Mouse (Mus musculus) embryonic facial prominence, embryonic 11.5 days (tissue): Measurements from ENCODE around the gene Gm9817. TPM values are rescaled to one million over a fixed set of nuclear protein-coding genes. Genes with fewer than 3 reads are reported as not detected.
A peak's percentile ranks its signal among the peaks of the same experiment; 100 is the strongest.
"Not testable (repeated sequence)": the region's sequence is repeated elsewhere in the genome, so short reads cannot be mapped to it uniquely, and the experiment has no call there.

Experiments used
- ATAC-seq: fragments of 200-750 bp; cut with Nextera tagmentation; replicated peaks from 2 replicates; pipeline ENCODE4 v1.8.0; 2017; ENCODE audit warnings: low read depth; ENCODE audit not compliant: insufficient number of reproducible peaks, low FRiP score, low TSS enrichment
- DNase-seq: peaks from one replicate; pipeline ENCODE4 v3.0.0-alpha.2; 2015; ENCODE audit warnings: low spot score
- H3K27ac ChIP-seq: fragments of 300-500 bp; sonication (generic); replicated peaks from 2 replicates; pipeline ENCODE4 v1.5.1; 2014; ENCODE audit warnings: mild to moderate bottlenecking, low read depth, low read length, control low read depth
- H3K27me3 ChIP-seq: fragments of 300-500 bp; sonication (generic); 2 replicates; pipeline ENCODE4 v1.6.1; 2014; ENCODE audit warnings: mild to moderate bottlenecking, low read length, moderate library complexity, mixed read lengths; ENCODE audit not compliant: control insufficient read depth, insufficient read depth
- H3K36me3 ChIP-seq: fragments of 300-500 bp; sonication (generic); replicated peaks from 2 replicates; pipeline ENCODE4 v1.6.1; 2014; ENCODE audit warnings: low read depth, mild to moderate bottlenecking, low read length, moderate library complexity, mixed read lengths; ENCODE audit not compliant: control insufficient read depth, insufficient read depth
- H3K4me1 ChIP-seq: fragments of 300-500 bp; sonication (generic); 2 replicates; pipeline ENCODE4 v1.6.1; 2014; ENCODE audit warnings: low read length, mixed read lengths; ENCODE audit not compliant: control insufficient read depth, insufficient read depth
- H3K4me2 ChIP-seq: fragments of 300-500 bp; sonication (generic); 2 replicates; pipeline ENCODE4 v1.6.1; 2014; ENCODE audit warnings: low read depth, mild to moderate bottlenecking, control low read depth, low read length, moderate library complexity
- H3K4me3 ChIP-seq: fragments of 300-500 bp; sonication (generic); 2 replicates; pipeline ENCODE4 v1.5.1; 2014; ENCODE audit warnings: low read depth, low read length, control low read depth
- H3K9ac ChIP-seq: fragments of 300-500 bp; sonication (generic); replicated peaks from 2 replicates; pipeline ENCODE4 v1.6.1; 2014; ENCODE audit warnings: mild to moderate bottlenecking, control low read depth, low read length
- H3K9me3 ChIP-seq: fragments of 300-500 bp; sonication (generic); replicated peaks from 2 replicates; pipeline ENCODE4 v1.6.1; 2016; ENCODE audit warnings: mild to moderate bottlenecking, low read length, inconsistent platforms, mixed read lengths; ENCODE audit not compliant: control insufficient read depth
- WGBS: fragments of 180-500 bp; shearing (Covaris S2); extraction: QIAGEN DNeasy Blood & Tissue Kit; methylation state at CpG from one replicate; pipeline ENCODE4 v1.1.7; 2014; 5-methylcytosine and 5-hydroxymethylcytosine counted together
- polyA plus RNA-seq: library from polyadenylated mRNA; unstranded; fragments of >200 nt; fragmentation: Nextera tagmentation; extraction: Ambion mirVana; gene quantifications from 2 replicates; pipeline ENCODE4 v1.2.1, GENCODE M21; 2014

The Gm9817 gene
- polyA plus RNA-seq: not detected in 2 replicates

DNA sequence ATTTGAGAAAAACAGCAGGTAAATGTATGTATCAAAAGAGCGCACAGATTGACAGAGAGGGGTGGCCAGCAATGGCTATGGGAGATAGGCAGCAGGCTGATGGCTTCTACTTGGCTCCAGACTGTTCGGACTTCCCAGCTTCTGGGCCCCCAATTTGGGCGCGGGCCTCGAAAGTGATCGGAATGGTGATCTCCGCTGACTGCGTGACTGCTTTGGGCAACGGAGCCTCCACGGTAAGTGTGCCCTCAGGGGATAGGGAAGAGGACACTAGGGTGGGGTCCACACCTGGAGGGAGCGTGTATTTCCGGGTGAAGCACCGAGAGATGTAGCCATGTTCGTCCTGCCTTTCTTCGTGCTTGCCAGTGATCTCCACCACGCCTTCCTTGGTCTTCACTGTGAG, at the start of gene Gm9817:
Gene Gm9817, plus strand, starts transcription at position 301 of the 400 bp plus-strand sequence.
- H3K4me2 ChIP-seq: not testable (repeated sequence)

DNA sequence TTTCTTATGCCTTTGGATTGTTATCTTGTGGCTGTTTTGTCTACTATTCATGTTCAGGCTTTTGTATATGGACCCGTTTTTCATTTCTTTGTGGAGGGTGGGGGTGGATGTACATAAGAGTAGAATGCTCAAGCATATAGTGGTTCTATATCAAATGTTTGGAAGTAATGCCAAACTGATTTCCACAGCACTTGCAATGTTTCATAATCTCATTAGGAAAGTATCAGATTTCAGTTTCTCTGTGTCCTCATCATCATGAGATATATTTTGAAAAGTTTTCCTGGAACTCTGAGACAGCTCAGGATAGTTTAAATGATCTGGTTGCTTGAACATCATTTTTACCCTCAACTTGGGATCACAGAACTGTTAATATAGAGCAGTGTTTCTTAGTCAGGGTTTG, 48.7 kb upstream of the Gm9817 start:
- Histone ChIP-seq H3K4me1 (no peaks in the 10 kb centered on the region), H3K36me3 (no peaks in the 10 kb centered on the region), H3K9me3 (no peaks in the 10 kb centered on the region), H3K4me2 (no peak overlapping the region), H3K9ac (no peak overlapping the region), H3K4me3 (no peak overlapping the region), H3K27ac (no peak overlapping the region), H3K27me3 (no peaks in the 10 kb centered on the region)
- DNase-seq (no peak), ATAC-seq (no peak)
- 72% methylated on average over 1 of the region's 1 CpGs for WGBS

More for the DNA sequence above, at the start of gene Gm9817:
- H3K4me3 ChIP-seq, H3K9ac ChIP-seq, H3K27ac ChIP-seq, ATAC-seq, H3K9me3 ChIP-seq, H3K36me3 ChIP-seq, DNase-seq, H3K27me3 ChIP-seq, H3K4me1 ChIP-seq: not testable (repeated sequence)
- 54% methylated on average over 16 of the region's 16 CpGs for WGBS

DNA sequence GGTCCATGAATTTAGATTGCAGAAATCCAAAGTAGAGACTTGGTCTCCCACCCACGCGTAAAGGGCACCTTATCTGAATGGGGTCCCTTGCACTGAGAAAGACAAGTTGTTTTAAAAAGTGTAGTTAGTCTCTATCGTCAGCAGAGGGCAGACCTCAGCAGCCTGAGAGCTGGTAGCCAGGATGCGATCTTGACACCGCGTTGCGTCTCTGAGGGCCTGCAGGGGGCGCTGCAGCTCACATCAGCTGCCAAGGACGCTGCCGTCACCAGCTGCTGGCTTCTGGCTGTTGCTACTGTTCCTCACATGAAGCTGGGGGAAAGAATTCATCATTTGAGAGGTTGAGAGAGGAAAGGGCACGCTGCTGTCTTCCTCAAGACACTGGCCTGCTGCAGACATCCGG, 47.7 kb upstream of the Gm9817 start:
- H3K9me3 ChIP-seq: no peaks in the 10 kb centered on the region
- H3K27me3 ChIP-seq: no peaks in the 10 kb centered on the region
- no peak overlapping the region for H3K4me3 ChIP-seq
- no peak overlapping the region for H3K4me2 ChIP-seq
- H3K36me3 ChIP-seq: no peaks in the 10 kb centered on the region
- WGBS: 14% methylated on average over 12 of the region's 12 CpGs
- DNase-seq: peak; percentile 96
- ATAC-seq: no peak
- H3K27ac ChIP-seq: no peak overlapping the region
- no peaks in the 10 kb centered on the region for H3K4me1 ChIP-seq
- no peak overlapping the region for H3K9ac ChIP-seq

DNA sequence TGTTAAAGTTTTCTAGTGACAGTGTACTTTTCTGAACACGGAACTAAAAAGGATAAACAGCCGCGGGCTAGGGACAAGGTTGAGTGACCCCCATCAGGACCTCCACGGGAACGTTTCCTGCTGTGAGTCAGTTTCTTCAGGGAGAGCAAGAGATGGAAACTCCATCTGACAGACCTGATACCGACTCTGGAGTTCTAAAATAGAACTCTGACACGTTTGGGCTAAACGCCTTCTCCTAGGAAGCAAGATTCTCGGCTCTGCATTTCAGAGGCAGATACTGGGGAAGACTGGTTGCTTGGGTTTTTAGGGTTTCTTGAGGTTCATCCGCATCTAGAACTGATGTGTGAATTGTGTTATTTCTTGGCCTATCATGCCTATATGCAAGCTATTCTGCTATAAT, 47.2 kb upstream of the Gm9817 start:
- Histone ChIP-seq H3K4me2 (no peak overlapping the region), H3K4me3 (no peak overlapping the region), H3K36me3 (no peaks in the 10 kb centered on the region), H3K4me1 (no peaks in the 10 kb centered on the region), H3K9ac (no peak overlapping the region), H3K9me3 (no peaks in the 10 kb centered on the region), H3K27me3 (no peaks in the 10 kb centered on the region), H3K27ac (no peak overlapping the region)
- 54% methylated on average over 10 of the region's 10 CpGs for WGBS
- DNase-seq (no peak), ATAC-seq (no peak)

DNA sequence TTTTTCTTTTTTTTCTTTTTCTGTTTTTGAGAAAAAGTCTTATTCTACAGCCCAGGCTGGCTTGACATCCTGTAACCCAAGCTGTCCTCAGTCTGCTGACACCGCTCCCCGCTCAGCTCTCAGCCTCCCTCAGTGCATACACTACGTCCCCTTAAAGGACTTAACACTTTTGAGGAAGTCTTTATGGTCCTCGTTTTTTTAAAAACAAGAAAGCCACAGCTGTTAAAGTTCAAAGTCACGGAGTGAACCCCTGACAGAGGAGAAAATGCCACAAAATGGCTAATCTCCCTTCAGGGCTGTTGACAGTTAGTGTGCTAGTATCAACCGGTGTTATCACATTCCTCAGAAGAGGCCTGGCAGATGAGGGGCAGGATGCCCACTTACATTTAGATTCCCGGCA, 46.7 kb upstream of the Gm9817 start:
- Histone ChIP-seq H3K36me3 (no peaks in the 10 kb centered on the region), H3K9me3 (no peaks in the 10 kb centered on the region), H3K4me3 (no peak overlapping the region), H3K27ac (no peak overlapping the region), H3K4me1 (no peaks in the 10 kb centered on the region), H3K4me2 (no peak overlapping the region), H3K9ac (no peak overlapping the region), H3K27me3 (no peaks in the 10 kb centered on the region)
- DNase-seq (no peak), ATAC-seq (no peak)
- 46% methylated on average over 7 of the region's 7 CpGs for WGBS

DNA sequence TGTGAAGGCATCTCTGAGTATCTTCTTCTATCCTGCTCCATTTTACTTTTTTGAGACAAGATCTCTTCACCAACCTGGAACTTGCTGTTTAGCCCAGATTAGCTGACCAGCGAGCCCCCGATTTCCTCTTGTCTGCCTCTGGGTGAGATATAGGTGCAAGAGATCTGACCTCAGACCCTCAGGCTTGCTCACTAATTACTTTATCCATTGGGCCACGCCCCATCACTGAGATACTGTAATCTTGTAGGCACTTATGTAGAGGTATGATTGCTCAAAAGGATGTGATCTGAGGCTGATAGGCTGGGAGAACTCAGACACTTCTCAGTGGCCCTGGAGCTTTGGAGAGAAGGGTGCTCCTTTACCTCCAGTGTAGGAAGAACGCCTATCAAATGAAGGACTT, 46.0 kb upstream of the Gm9817 start:
- ATAC-seq (no peak), DNase-seq (no peak)
- no peaks in the 10 kb centered on the region for H3K4me1 ChIP-seq
- H3K9ac ChIP-seq: no peak overlapping the region
- no peak overlapping the region for H3K4me3 ChIP-seq
- H3K4me2 ChIP-seq: no peak overlapping the region
- no peaks in the 10 kb centered on the region for H3K27me3 ChIP-seq
- WGBS: 90% methylated on average over 4 of the region's 4 CpGs
- no peaks in the 10 kb centered on the region for H3K36me3 ChIP-seq
- H3K9me3 ChIP-seq: no peaks in the 10 kb centered on the region
- no peak overlapping the region for H3K27ac ChIP-seq

DNA sequence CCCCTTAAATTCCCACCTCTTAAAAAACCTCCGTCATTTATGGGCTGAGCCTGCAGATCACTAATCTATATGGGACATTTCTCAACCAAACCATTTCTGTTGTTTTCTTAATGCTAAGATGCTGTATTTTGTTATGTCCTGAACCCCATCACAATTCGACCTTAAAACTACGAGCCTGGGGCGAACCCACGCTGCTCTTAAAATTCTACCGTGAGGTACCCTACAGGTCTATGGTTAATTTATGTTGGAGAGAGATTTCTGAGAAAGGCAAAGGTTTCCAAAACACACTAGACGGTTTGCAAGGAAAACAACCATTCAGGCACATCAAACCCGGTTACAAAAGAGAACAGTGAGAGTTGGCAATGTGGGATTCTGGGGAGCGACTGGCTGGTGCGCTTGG, 45.1 kb upstream of the Gm9817 start:
- no peak overlapping the region for H3K9ac ChIP-seq
- H3K4me3 ChIP-seq: no peak overlapping the region
- ATAC-seq (no peak), DNase-seq (no peak)
- H3K9me3 ChIP-seq: no peaks in the 10 kb centered on the region
- no peak overlapping the region for H3K4me2 ChIP-seq
- WGBS: 90% methylated on average over 10 of the region's 10 CpGs
- no peaks in the 10 kb centered on the region for H3K36me3 ChIP-seq
- no peaks in the 10 kb centered on the region for H3K27me3 ChIP-seq
- no peaks in the 10 kb centered on the region for H3K4me1 ChIP-seq
- no peak overlapping the region for H3K27ac ChIP-seq

DNA sequence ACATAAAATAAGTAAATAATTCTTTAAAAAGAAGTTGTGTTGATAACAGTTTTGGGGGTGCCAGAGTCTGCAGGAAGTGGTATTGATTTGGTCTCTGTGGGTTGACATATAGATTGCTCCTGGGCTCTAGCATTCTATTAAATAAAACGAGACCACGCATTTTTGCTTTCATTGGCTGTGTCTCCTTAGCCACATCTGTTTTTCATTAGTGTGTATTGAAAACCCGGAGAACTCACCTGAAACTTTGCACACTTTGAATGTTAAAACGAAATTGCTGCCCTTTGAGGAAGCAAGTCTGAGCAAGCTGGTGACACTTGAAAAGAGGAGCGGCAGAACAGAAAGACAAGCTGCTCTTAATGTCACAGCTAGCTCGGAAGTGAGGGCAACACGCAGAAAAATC, 43.7 kb upstream of the Gm9817 start:
- no peak for ATAC-seq
- H3K4me2 ChIP-seq: no peak overlapping the region
- H3K4me1 ChIP-seq: no peaks in the 10 kb centered on the region
- H3K9ac ChIP-seq: no peak overlapping the region
- WGBS: 35% methylated on average over 7 of the region's 7 CpGs
- DNase-seq: peak; percentile 73
- no peak overlapping the region for H3K27ac ChIP-seq
- H3K4me3 ChIP-seq: no peak overlapping the region
- H3K27me3 ChIP-seq: no peaks in the 10 kb centered on the region
- no peaks in the 10 kb centered on the region for H3K9me3 ChIP-seq
- no peaks in the 10 kb centered on the region for H3K36me3 ChIP-seq
